Mouse (Mus musculus): ENCODE measurements at regions not wholly inside any gene's neighbourhood (a gene's known extent, or its start where the extent isn't known, plus 50 kb on each side); places are given as distances from the start of the nearest gene placed in this dataset.

GRCm38 (mm10) chr12:68718946-68719345 is 440.0 kb downstream of the Rps29 start:
- TF ChIP-seq CTCF (IDR thresholded peaks at IDR 0.05; ENCODE audit: insufficient read depth, low read depth, low read length) (no peak), POLR2A (IDR thresholded peaks at IDR 0.05; ENCODE audit: insufficient read depth, low read depth, low read length) (no peak)
